8 mouse cellular contexts compared by ENCODE assay signal in the genomic region with DNA sequence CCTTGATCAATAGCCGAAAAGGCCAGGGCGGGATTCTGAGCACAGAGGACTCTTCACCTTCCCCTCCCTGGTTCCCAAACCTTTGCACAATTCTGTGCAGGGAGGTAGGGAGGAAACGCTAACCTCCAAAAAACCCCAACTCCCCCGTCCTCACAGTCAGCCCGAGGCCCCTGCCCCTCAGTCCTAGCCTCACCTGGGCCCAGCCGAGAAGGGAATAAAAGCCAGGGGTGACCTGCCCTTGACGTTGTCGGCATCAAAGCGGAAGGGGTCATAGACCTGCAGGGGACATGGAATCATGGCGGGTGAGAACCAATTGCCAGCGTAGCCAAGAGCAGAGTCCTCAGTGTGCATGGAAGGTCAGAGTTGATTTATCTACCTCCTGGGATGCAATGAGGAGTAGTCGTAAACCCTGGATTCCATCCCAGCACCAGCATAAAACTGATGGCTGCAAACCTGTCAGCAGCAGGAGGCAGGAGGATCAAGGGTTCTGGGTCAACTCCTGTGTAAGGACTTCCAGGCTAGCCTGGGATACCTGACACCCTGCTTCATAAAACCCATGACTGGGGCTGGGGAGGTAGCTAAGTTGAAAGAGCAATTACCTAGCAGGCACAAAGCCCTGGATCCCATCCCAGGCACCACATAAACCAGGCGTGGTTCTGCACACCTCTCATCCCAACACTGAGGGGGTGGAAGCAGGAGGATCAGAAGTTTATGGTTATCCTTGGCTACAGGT. TPM values are rescaled to one million over a fixed set of nuclear protein-coding genes. Genes with fewer than 3 reads are reported as not detected.
A peak's percentile ranks its signal among the peaks of the same experiment; 100 is the strongest.
DNase-seq lines count a peak whose midpoint lies in the region; ATAC-seq and TF ChIP-seq lines count a peak whose summit lies in the region.

No protein-coding gene starts in this region.

- H3K36me3 ChIP-seq in embryonic facial prominence, embryonic 13.5 days: no peaks in the 10 kb centered on the region
- no peaks in the 10 kb centered on the region for H3K36me3 ChIP-seq in hindbrain, embryonic 13.5 days
- no peaks in the 10 kb centered on the region for H3K36me3 ChIP-seq in midbrain, embryonic 13.5 days

- H3K27me3 ChIP-seq in embryonic facial prominence, embryonic 13.5 days: no peaks in the 10 kb centered on the region; the same call in 1 of the 2 replicates
- no peaks in the 10 kb centered on the region for H3K27me3 ChIP-seq in hindbrain, embryonic 13.5 days
- 0 out of 2 replicates have a peak, but pooled peaks cover 2% of the 10 kb centered on the region for H3K27me3 ChIP-seq in midbrain, embryonic 13.5 days

- H3K4me3 ChIP-seq in layer of hippocampus, adult 2 months: peak overlapping the region; percentile 54
- peak overlapping the region; percentile 48 for H3K4me3 ChIP-seq in embryonic facial prominence, embryonic 13.5 days
- H3K4me3 ChIP-seq in hindbrain, embryonic 13.5 days: peak overlapping the region; percentile 46
- peak overlapping the region; percentile 48 for H3K4me3 ChIP-seq in midbrain, embryonic 13.5 days (replicated peaks)

- H3K4me2 ChIP-seq in embryonic facial prominence, embryonic 13.5 days: peak overlapping the region; percentile 73
- H3K4me2 ChIP-seq in hindbrain, embryonic 13.5 days: peak overlapping the region; percentile 65
- H3K4me2 ChIP-seq in midbrain, embryonic 13.5 days (replicated peaks): peak overlapping the region; percentile 68

- H3K27ac ChIP-seq in layer of hippocampus, adult 2 months: peak overlapping the region; percentile 69
- H3K27ac ChIP-seq in embryonic facial prominence, embryonic 13.5 days: no peak overlapping the region
- H3K27ac ChIP-seq in hindbrain, embryonic 13.5 days: peak overlapping the region; percentile 66
- H3K27ac ChIP-seq in midbrain, embryonic 13.5 days: 0 out of 2 replicates have a peak overlapping the region, but pooled peaks have one; percentile 44

- DNase-seq in layer of hippocampus, adult 2 months (ENCODE audit: low spot score in 2 of 2): no peak
- no peak for DNase-seq in layer of hippocampus, adult 11-12 months (ENCODE audit: low spot score)
- DNase-seq in T-cell, adult 2 months (ENCODE audit: low spot score): no peak
- no peak for DNase-seq in spleen, adult 12 weeks (ENCODE audit: low spot score)
- no peak for DNase-seq in kidney, postnatal 14 days

- no peak for ATAC-seq in embryonic facial prominence, embryonic 13.5 days (ENCODE audit: insufficient number of reproducible peaks, insufficient read depth, low FRiP score, low TSS enrichment, low read depth)
- peak; percentile 2 for ATAC-seq in hindbrain, embryonic 13.5 days (ENCODE audit: low FRiP score)
- peak; percentile 68 for ATAC-seq in midbrain, embryonic 13.5 days

- TF ChIP-seq CTCF in layer of hippocampus, adult 2 months (conservative IDR thresholded peaks at IDR 0.05): no peak

- WGBS in embryonic facial prominence, embryonic 13.5 days: 61% methylated on average over 13 of the region's 13 CpGs
- 54% methylated on average over 13 of the region's 13 CpGs for WGBS in hindbrain, embryonic 13.5 days
- WGBS in midbrain, embryonic 13.5 days: 60% methylated on average over 13 of the region's 13 CpGs

- no peaks in the 10 kb centered on the region for H3K9me3 ChIP-seq in embryonic facial prominence, embryonic 13.5 days
- H3K9me3 ChIP-seq in hindbrain, embryonic 13.5 days: no peaks in the 10 kb centered on the region
- no peaks in the 10 kb centered on the region for H3K9me3 ChIP-seq in midbrain, embryonic 13.5 days

- H3K4me1 ChIP-seq in embryonic facial prominence, embryonic 13.5 days: no peaks in the 10 kb centered on the region
- H3K4me1 ChIP-seq in hindbrain, embryonic 13.5 days (replicated peaks): peaks cover 7% of the 10 kb centered on the region
- peaks cover 9% of the 10 kb centered on the region; the same call in 1 of the 2 replicates for H3K4me1 ChIP-seq in midbrain, embryonic 13.5 days (replicated peaks)

- H3K9ac ChIP-seq in embryonic facial prominence, embryonic 13.5 days: peak overlapping the region; percentile 70
- H3K9ac ChIP-seq in hindbrain, embryonic 13.5 days: peak overlapping the region; percentile 73
- peak overlapping the region; percentile 65 for H3K9ac ChIP-seq in midbrain, embryonic 13.5 days (replicated peaks)

RNA-seq across cellular contexts. Expression of a gene that starts 20.4 kb away (rescaled TPM):
- total RNA-seq in layer of hippocampus, adult 2 months (2021): not detected
- polyA plus RNA-seq in embryonic facial prominence, embryonic 13.5 days (2015; fragmentation: Nextera tagmentation; extraction: Ambion mirVana): 0.34 and 0.56 TPM in 2 replicates
- 0.73 and 0.76 TPM in 2 replicates for polyA plus RNA-seq in hindbrain, embryonic 13.5 days (2015; fragmentation: Nextera tagmentation; extraction: Ambion mirVana)
- 0.35 and 0.92 TPM in 2 replicates for polyA plus RNA-seq in midbrain, embryonic 13.5 days (2015; fragmentation: Nextera tagmentation; extraction: Ambion mirVana)

RNA-seq across cellular contexts. Expression of a gene that starts 38.2 kb away (rescaled TPM):
- total RNA-seq in layer of hippocampus, adult 2 months (2021): 10 to 100 TPM; 17.8 to 18.9 TPM
- polyA plus RNA-seq in embryonic facial prominence, embryonic 13.5 days (2015; fragmentation: Nextera tagmentation; extraction: Ambion mirVana): 18.9 and 21.3 TPM in 2 replicates
- 15.1 and 16.9 TPM in 2 replicates for polyA plus RNA-seq in hindbrain, embryonic 13.5 days (2015; fragmentation: Nextera tagmentation; extraction: Ambion mirVana)
- polyA plus RNA-seq in midbrain, embryonic 13.5 days (2015; fragmentation: Nextera tagmentation; extraction: Ambion mirVana): 16.5 and 18.8 TPM in 2 replicates

RNA-seq across cellular contexts. Expression of a gene that starts 52.0 kb away (rescaled TPM):
- not detected for total RNA-seq in layer of hippocampus, adult 2 months (2021)
- not detected in 2 replicates for polyA plus RNA-seq in embryonic facial prominence, embryonic 13.5 days (2015; fragmentation: Nextera tagmentation; extraction: Ambion mirVana)
- polyA plus RNA-seq in hindbrain, embryonic 13.5 days (2015; fragmentation: Nextera tagmentation; extraction: Ambion mirVana): not detected in 2 replicates
- polyA plus RNA-seq in midbrain, embryonic 13.5 days (2015; fragmentation: Nextera tagmentation; extraction: Ambion mirVana): not detected in 2 replicates
